Mouse (Mus musculus): ENCODE data around the gene Gm813. TPM values are rescaled to one million over a fixed set of nuclear protein-coding genes. Genes with fewer than 3 reads are reported as not detected.

Gm813 gene
- polyA plus RNA-seq, 1 experiment = not detected

GRCm38 (mm10) chr16:58617346-58617745 is 568 bp upstream of the Gm813 start:
- peaks cover 14% of the 10 kb centered on the region for H3K4me1 ChIP-seq (ENCODE audit: control insufficient read depth, insufficient read depth, low read length)
- TF ChIP-seq CTCF (IDR thresholded peaks at IDR 0.05; ENCODE audit: low read depth, low read length) = no peak
- H3K27ac ChIP-seq (ENCODE audit: insufficient read depth, low read depth, low read length) = no peak overlapping the region; the same call in 1 of the 2 replicates
- H3K4me3 ChIP-seq (ENCODE audit: insufficient read depth, low read length) = no peak overlapping the region

GRCm38 (mm10) chr16:58612969-58613368 is 3.8 kb downstream of the Gm813 start:
- Histone ChIP-seq H3K27ac (ENCODE audit: insufficient read depth, low read depth, low read length) (no peak overlapping the region), H3K4me1 (ENCODE audit: control insufficient read depth, insufficient read depth, low read length) (peaks cover 9% of the 10 kb centered on the region), H3K4me3 (ENCODE audit: insufficient read depth, low read length) (no peak overlapping the region)
- TF ChIP-seq POLR2A (IDR thresholded peaks at IDR 0.05; ENCODE audit: borderline replicate concordance, low read depth, low read length) = no peak
- TF ChIP-seq CTCF (IDR thresholded peaks at IDR 0.05; ENCODE audit: low read depth, low read length) = no peak

DNA sequence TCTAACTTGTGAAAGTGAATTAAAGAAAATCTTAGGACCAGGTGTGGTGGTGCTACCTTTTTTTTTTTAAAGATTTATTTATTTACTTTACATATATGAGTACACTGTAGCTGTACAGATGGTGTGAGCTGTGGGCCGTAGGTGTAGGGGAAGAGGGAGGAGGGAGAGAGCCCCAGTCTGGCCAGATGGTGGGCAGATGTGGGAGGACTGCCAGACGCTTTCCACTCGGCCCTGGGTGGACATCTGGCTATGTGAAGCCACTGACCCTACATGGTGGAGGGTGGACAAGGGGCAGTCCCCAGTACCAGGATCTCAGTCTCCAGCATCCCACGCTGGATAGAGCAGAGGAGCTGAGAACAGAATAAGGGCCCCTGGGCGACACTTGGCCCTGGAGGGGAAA is 9.7 kb downstream of the Gm813 start:
- H3K4me3 ChIP-seq (ENCODE audit: insufficient read depth, low read length) = no peak overlapping the region
- H3K4me1 ChIP-seq (ENCODE audit: control insufficient read depth, insufficient read depth, low read length) = no peaks in the 10 kb centered on the region
- TF ChIP-seq POLR2A (IDR thresholded peaks at IDR 0.05; ENCODE audit: borderline replicate concordance, low read depth, low read length) (no peak), CTCF (IDR thresholded peaks at IDR 0.05; ENCODE audit: low read depth, low read length) (no peak)
- H3K27ac ChIP-seq (ENCODE audit: insufficient read depth, low read depth, low read length) = no peak overlapping the region

- no peak overlapping the region for H3K4me3 ChIP-seq (ENCODE audit: insufficient read depth, low read length)
- no peaks in the 10 kb centered on the region for H3K4me1 ChIP-seq (ENCODE audit: control insufficient read depth, insufficient read depth, low read length)
- no peak for TF ChIP-seq CTCF (IDR thresholded peaks at IDR 0.05; ENCODE audit: low read depth, low read length)
- no peak for TF ChIP-seq POLR2A (IDR thresholded peaks at IDR 0.05; ENCODE audit: borderline replicate concordance, low read depth, low read length)
- no peak overlapping the region for H3K27ac ChIP-seq (ENCODE audit: insufficient read depth, low read depth, low read length)
These were observed 12.1 kb downstream of the Gm813 start for GRCm38 (mm10) chr16:58604680-58605079.

- no peak overlapping the region for H3K27ac ChIP-seq (ENCODE audit: insufficient read depth, low read depth, low read length)
- no peak overlapping the region for H3K4me3 ChIP-seq (ENCODE audit: insufficient read depth, low read length)
- H3K4me1 ChIP-seq (ENCODE audit: control insufficient read depth, insufficient read depth, low read length) = no peaks in the 10 kb centered on the region
- no peak for TF ChIP-seq CTCF (IDR thresholded peaks at IDR 0.05; ENCODE audit: low read depth, low read length)
- TF ChIP-seq POLR2A (IDR thresholded peaks at IDR 0.05; ENCODE audit: borderline replicate concordance, low read depth, low read length) = no peak
These were observed 12.9 kb downstream of the Gm813 start for GRCm38 (mm10) chr16:58603831-58604230.

- no peaks in the 10 kb centered on the region for H3K4me1 ChIP-seq (ENCODE audit: control insufficient read depth, insufficient read depth, low read length)
- TF ChIP-seq POLR2A (IDR thresholded peaks at IDR 0.05; ENCODE audit: borderline replicate concordance, low read depth, low read length) (no peak), CTCF (IDR thresholded peaks at IDR 0.05; ENCODE audit: low read depth, low read length) (no peak)
These were observed 15.9 kb downstream of the Gm813 start for GRCm38 (mm10) chr16:58600846-58601245.

DNA sequence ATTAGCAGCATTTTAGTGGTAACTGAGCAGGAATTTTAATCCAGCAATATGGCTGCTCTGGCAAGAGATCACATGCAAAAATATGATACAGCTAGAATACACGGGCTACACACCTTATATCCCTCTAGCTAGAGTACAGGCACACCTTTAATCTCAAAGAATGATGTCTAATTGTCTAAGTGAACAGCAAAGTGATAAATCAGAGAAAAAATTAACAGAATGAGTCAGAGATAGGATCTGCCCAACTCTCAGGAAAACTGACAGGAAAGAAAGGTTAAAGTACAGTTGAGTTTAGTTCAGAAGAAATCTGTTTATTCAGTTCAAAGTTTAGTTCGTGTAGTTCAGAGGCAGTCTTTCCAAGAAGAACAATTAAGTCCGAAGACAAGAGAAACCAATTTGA is 25.5 kb downstream of the Gm813 start:
- no peak for TF ChIP-seq CTCF (IDR thresholded peaks at IDR 0.05; ENCODE audit: low read depth, low read length)
- TF ChIP-seq POLR2A (IDR thresholded peaks at IDR 0.05; ENCODE audit: borderline replicate concordance, low read depth, low read length) = no peak
- H3K4me1 ChIP-seq (ENCODE audit: control insufficient read depth, insufficient read depth, low read length) = no peaks in the 10 kb centered on the region

More at GRCm38 (mm10) chr16:58600846-58601245, 15.9 kb downstream of the Gm813 start:
- no peak overlapping the region for H3K4me3 ChIP-seq (ENCODE audit: insufficient read depth, low read length)
- no peak overlapping the region for H3K27ac ChIP-seq (ENCODE audit: insufficient read depth, low read depth, low read length)

DNA sequence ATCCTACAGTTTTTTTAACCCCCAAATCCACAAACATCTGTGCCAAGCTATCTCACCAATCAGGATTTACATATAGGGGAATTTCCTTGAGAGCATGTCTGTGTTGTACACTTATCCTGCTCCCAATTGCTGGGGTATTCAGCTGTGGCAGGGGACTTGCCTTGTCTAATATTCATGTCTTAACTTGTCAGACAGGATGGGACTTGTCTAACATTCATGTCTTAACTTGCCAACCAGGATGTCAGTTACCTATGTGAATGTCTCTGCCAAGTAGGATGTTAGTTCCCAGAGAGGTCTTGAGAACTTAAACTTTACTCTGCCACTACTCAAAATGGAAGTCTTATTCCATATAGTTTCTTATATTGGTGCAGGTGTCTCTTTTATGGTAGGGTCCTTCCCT is 27.3 kb downstream of the Gm813 start:
- Histone ChIP-seq H3K4me1 (ENCODE audit: control insufficient read depth, insufficient read depth, low read length) (no peaks in the 10 kb centered on the region), H3K4me3 (ENCODE audit: insufficient read depth, low read length) (no peak overlapping the region), H3K27ac (ENCODE audit: insufficient read depth, low read depth, low read length) (no peak overlapping the region)
- TF ChIP-seq POLR2A (IDR thresholded peaks at IDR 0.05; ENCODE audit: borderline replicate concordance, low read depth, low read length) (no peak), CTCF (IDR thresholded peaks at IDR 0.05; ENCODE audit: low read depth, low read length) (no peak)

More for the DNA sequence above, 25.5 kb downstream of the Gm813 start:
- Histone ChIP-seq H3K27ac (ENCODE audit: insufficient read depth, low read depth, low read length) (no peak overlapping the region), H3K4me3 (ENCODE audit: insufficient read depth, low read length) (no peak overlapping the region)

DNA sequence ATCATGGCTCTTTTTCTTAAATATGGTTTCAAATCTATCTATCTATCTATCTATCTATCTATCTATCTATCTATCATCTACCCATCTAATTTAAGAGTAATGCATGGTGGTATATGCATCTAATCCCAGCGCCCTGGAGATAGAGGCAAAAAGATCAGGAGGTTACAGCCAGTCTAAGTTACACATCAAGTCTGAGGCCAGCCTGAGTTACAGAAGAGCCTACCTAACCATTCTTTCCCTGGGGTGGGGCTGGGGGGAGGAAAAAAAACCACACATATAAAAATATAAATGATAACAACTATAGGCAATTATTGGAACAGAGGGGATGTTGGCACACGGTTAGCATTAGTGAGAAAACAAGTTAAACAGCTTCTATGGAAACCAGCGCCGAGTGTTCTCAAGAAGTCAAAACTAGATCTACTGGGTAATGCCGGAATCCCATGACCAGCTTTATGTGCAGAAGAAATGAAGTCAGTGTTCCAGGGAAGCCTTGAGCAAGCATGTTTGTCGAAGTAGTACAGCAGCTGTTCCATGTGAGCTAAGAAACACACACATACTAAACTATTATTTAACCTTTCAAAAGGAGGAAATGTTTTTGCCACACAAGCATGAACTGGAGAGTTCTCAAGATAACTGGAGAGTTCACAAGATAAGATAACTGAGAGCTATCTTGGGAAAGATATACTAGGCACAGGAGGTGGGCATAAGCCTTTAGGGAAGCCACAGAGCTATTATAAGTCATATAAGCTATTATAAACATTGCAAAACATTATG is 42.6 kb downstream of the Gm813 start:
- Histone ChIP-seq H3K27ac (ENCODE audit: insufficient read depth, low read depth, low read length) (no peak overlapping the region), H3K4me3 (ENCODE audit: insufficient read depth, low read length) (no peak overlapping the region), H3K4me1 (ENCODE audit: control insufficient read depth, insufficient read depth, low read length) (no peaks in the 10 kb centered on the region)
- TF ChIP-seq CTCF (IDR thresholded peaks at IDR 0.05; ENCODE audit: low read depth, low read length) = no peak
- TF ChIP-seq POLR2A (IDR thresholded peaks at IDR 0.05; ENCODE audit: borderline replicate concordance, low read depth, low read length) = no peak

- TF ChIP-seq CTCF (IDR thresholded peaks at IDR 0.05; ENCODE audit: low read depth, low read length) (no peak), POLR2A (IDR thresholded peaks at IDR 0.05; ENCODE audit: borderline replicate concordance, low read depth, low read length) (no peak)
- Histone ChIP-seq H3K4me1 (ENCODE audit: control insufficient read depth, insufficient read depth, low read length) (no peaks in the 10 kb centered on the region), H3K4me3 (ENCODE audit: insufficient read depth, low read length) (no peak overlapping the region), H3K27ac (ENCODE audit: insufficient read depth, low read depth, low read length) (no peak overlapping the region)
These were observed 46.0 kb downstream of the Gm813 start for GRCm38 (mm10) chr16:58570694-58571264.

Other genes with a start within 250 kb of the Gm813 start
- 3.5 and 3.6 TPM in 2 replicates for gene Dcbld2, start 208.5 kb downstream of the Gm813 start, polyA plus RNA-seq (2012; ENCODE audit: insufficient read depth, insufficient read length, missing spikeins)
- 6.6 and 8.5 TPM in 2 replicates for gene St3gal6, start 92.7 kb downstream of the Gm813 start, polyA plus RNA-seq (2012; ENCODE audit: insufficient read depth, insufficient read length, missing spikeins)
- gene E330017A01Rik, start 21.8 kb upstream of the Gm813 start, polyA plus RNA-seq (2012; ENCODE audit: insufficient read depth, insufficient read length, missing spikeins) = not detected in 2 replicates
- gene Cpox, start 53.3 kb upstream of the Gm813 start, polyA plus RNA-seq (2012; ENCODE audit: insufficient read depth, insufficient read length, missing spikeins) = 14.9 and 17.2 TPM in 2 replicates
- gene Gpr15, start 102.1 kb upstream of the Gm813 start, polyA plus RNA-seq (2012; ENCODE audit: insufficient read depth, insufficient read length, missing spikeins) = not detected in 2 replicates
- 19.7 and 24.0 TPM in 2 replicates for gene Cldnd1, start 110.9 kb upstream of the Gm813 start, polyA plus RNA-seq (2012; ENCODE audit: insufficient read depth, insufficient read length, missing spikeins)
- gene Olfr172, start 146.2 kb upstream of the Gm813 start, polyA plus RNA-seq (2012; ENCODE audit: insufficient read depth, insufficient read length, missing spikeins) = not detected in 2 replicates
- not detected in 2 replicates for gene Olfr173, start 183.3 kb upstream of the Gm813 start, polyA plus RNA-seq (2012; ENCODE audit: insufficient read depth, insufficient read length, missing spikeins)
- not detected in 2 replicates for gene Olfr175-ps1, start 209.8 kb upstream of the Gm813 start, polyA plus RNA-seq (2012; ENCODE audit: insufficient read depth, insufficient read length, missing spikeins)

Measured in bone marrow macrophage, adult 2 months (primary cell).